Mouse (Mus musculus) gastrocnemius, postnatal 36 days (tissue): Measurements from ENCODE around the gene Trim65. TPM values are rescaled to one million over a fixed set of nuclear protein-coding genes. Genes with fewer than 3 reads are reported as not detected.

Source experiments
- DNase-seq, 2 experiments: peaks; one replicate each; pipeline ENCODE4 v3.0.0; 2022
- intact Hi-C: fragments of 180-260 bp; cut with DNase I; formaldehyde crosslinking; loops from one replicate; pipeline ENCODE4 v1.15.1; 2025
- long read RNA-seq, 2 experiments: library from polyadenylated mRNA; stranded (forward); transcript quantifications; one replicate each; pipeline ENCODE4 v2.0.0; 2021
- total RNA-seq, 2 experiments: library from RNA; stranded (reverse); gene quantifications; 2 replicates each; pipeline ENCODE4 v1.2.3; 2021

The Trim65 gene
- total RNA-seq: 1 to 10 TPM; 4.1 to 4.8 TPM
- long read RNA-seq, experiment 1: 0 reads
- long read RNA-seq, experiment 2, full-length matches to known transcripts: 2 of 2 reads
- long read RNA-seq, experiment 2, partial matches to known transcripts: 0 of 2 reads
- long read RNA-seq, experiment 2, other reads (novel, unspliced or antisense): 0 of 2 reads

DNA sequence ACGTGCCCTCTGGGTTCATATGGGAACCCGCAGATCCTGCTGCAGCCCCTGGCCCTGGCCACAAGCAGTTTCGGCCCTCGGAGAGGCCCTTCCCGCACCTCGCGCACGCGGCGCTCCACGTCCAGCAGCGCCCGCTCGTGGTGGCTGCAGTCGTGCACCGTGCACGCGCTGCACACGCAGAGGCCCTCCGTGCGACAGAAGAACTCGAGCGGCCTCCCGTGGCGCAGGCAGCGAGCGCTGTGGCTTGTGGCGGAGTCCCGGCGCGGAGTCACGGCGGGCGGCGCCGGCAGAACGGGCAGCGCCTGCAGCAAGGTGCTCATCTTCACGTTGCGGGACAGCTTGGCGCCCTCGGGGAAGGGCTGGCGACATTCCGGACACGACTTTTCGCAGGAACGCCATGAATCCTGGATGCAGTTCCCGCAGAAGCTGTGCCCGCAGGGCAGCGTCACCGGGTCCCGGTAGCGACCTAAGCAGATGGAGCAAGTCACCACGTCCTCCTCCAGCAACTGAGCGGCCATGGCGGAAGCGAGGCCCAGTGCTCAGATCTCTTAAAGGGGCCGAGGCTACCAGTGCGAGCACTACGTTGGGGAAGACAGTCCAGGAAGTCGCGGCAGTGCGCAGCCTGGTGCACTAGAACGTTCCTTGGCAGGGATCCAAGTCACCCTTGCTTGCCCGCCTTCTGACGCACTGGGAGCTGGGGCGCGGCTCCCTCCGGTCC lies at the start of gene Trim65:
TSS of gene Trim65 (minus strand) at position 641 of the 718 bp plus-strand sequence.
- intact Hi-C loops: loop anchor here (1.0 kb wide), 2 partner anchors 20 to 43 kb away; no protein-coding TSS in a partner anchor
- DNase-seq: peak; percentile 81 to 83

DNA sequence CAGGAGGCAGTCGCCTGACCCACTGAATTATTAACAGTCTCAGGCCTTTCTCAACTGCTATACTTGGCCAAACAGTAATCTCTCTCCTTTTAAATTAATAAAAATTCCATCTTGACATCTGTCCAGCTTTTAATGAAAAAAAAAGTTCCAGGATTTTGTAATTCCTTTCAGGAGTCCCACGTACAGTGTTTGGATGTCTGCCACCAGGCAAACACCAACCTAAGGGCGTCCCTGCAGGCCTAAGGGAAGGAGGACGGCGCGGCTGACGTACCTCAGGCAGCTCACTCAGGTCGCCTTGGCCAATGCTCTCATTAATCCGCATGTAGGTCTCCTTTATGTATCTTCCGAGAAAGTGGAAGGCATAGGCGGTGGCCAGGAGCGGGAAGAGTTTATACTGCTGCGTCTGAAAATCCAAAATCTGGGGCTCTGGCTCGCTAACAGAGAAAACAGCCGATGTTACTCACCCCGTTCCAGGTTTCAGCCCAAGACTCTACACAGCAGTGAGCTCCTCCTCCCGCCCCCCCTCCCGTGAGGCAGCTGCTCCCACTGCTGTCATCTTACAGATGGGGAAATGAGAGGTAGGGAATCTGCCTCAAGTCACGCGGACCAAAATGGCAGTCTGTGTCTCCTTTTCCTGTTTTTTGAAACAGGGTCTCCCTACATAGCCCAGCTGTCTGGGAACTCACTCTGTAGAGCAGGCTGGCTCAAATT lies 47.6 kb upstream of the Trim65 start:
- DNase-seq: no peak
- intact Hi-C loops: no loop called here

DNA sequence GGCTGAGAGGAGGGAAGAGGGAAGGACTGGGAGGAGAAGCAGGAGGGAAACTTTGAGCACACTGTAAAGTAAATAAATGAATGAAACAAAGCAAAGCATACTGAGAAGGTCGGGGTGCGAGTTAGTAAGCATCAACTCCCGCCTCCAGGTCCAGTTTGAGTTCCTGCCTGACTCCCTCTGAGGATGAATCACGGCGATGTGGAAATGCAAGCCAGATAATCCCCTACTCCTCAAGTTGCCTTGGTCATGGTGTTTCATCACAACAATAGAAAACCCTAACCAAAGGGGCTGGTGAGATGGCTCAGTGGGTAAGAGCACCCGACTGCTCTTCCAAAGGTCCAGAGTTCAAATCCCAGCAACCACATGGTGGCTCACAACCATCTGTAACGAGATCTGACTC lies 45.1 kb upstream of the Trim65 start:
- intact Hi-C loops: no loop called here
- no peak for DNase-seq

DNA sequence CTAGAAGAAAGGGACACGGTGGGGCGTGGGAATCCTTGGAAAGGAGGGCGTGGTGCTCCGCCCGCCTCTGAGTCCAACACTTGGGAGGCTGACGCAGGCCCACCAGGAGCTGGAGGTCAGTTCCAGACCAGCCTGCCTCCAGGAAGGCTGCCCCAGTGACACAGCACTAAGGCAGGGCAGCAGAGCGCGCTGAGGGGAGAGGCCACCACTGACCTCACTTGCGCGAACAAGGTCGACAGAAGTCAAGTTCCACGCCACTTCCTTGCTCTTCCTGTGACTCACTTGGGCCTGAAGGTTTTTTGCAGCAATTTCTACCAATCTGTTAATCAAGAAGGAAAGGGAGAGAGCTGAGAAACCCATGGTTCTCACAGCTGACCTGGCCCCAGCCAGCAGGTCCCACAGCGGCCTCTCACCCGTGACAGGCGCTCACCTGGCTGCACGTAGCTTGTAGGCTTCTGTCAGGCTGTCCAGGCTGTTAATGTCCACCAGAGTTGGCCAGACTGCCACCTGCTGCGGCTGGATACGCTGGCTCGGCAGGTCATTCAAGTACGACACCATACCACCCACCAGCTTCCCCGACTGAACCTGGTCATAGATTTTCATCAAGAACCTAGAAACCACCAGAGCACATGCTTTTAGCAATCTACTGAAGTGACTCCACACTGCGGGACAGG lies 44.0 kb upstream of the Trim65 start:
- intact Hi-C loops: no loop called here
- DNase-seq: no peak

DNA sequence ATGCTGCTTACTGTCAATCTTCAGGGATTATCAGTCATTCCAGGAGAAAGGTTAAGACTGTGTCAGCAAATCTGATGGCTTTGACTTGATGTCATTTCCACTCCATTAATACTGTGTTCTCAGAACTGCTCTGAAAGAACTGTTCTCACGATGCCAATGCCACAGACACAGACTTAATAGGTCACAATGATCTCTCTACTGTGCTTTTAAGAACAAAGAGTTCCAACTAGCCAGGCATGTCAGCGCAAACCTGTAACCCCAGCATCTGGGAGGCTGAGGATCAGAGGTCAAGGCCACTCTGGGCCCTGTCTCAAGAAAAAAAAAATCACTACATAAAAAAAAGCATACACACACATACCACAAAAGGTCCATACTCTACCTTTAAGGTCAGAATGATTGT lies 41.0 kb upstream of the Trim65 start:
- intact Hi-C loops: no loop called here
- no peak for DNase-seq

DNA sequence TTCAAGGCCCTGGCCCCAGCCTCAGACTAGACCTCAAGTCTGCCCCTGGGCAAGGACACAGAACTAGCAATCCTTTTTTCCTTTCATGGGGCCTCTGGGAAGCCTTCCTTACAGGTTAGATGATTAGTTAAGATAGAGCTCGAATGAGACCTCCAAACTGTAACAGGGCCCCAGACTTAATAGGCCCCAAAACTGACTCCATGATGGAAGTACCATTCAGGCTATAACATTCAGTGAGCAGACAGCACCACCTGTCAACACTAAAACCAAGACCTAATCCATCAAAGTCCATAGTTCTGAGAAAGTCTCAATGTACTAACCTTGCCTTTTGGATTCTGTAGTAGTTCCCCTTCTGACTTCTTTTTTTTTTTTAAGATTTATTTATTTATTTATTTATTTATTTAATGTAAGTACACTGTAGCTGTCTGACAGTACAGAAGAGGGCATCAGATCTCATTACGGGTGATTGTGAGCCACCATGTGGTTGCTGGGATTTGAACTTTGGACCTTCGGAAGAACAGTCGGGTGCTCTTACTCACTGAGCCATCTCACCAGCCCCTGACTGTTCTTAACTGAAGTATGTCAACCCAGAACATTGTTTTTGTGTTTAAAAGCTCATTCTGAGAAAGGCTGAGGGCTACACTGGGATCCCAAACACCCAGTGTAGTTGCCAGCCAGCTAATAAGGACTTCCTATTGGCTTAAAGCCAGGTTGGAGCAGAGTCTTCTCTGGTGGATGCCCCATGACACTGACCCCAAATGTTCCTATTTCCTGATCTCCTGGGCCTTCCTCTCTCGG lies 39.3 kb upstream of the Trim65 start:
- intact Hi-C loops: no loop called here

DNA sequence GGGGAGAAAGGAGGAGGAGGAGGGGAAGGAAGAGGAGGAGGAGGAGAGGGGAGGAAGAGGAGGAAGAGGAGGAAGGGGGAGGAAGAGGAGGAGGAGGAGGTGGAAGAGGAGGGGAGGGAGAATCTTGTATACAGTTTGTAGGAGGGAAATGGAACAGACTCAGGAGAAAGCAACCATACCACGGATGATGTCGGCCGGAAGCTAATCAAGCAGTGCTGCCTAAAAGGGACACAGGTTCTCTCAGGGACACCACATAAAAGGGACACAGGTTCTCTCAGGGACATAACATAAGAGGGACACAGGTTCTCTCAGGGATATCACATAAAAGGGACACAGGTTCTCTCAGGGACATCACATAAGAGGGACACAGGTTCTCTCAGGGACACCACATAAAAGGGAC lies 38.3 kb upstream of the Trim65 start:
- intact Hi-C loops: no loop called here
- no peak for DNase-seq

More for the DNA sequence above, 39.3 kb upstream of the Trim65 start:
- DNase-seq: no peak

DNA sequence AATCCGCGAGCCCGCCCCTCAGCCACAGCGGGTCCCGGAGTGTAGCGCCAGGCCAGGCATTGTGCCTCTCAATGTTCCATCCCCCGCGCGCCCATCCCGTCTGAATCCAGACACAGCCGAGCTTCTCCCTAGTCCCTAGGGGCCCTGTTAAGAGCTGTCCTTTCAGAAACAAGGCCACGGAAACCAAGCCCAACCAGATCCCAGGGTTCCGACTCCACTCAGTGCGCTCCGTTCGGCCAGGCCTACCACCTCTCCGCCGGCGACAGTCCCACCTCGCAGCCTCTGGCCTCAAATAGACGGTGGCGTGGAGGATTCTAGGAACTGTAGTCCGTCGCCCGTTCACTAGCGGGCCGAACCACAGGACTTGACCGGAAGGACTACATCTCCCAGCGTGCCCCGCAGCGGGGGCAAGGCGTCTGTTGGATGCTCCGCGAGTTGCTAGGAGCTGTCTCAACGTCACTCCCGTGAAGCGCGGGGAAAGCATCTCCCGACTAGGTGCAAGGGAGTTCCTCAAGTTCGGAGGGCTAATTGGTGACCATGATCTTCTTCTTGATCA lies 37.0 kb upstream of the Trim65 start, which contains the start of gene Fbf1:
TSS of gene Fbf1 (minus strand) at position 283 of the 556 bp plus-strand sequence.
- DNase-seq: peak; percentile 87 to 92
- intact Hi-C loops: no loop called here

DNA sequence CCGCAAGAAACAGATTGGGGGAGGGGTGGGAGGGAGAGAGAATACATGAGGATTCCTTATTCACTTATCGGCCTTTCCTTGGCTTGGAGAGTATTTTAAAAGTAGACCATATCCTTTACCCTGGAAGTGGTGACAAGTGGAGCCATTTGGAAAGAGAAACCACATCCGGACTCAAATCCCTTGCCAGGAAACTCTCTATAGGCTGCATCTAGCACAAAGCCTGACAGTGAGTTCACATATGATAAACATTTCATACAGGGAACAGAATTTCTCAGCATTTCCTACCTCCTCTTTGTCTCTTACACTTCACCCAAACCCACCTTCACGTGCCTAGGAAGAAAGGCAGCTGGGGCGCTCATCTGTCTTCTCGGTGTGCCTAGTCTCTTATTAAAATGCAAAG lies 36.3 kb upstream of the Trim65 start:
- intact Hi-C loops: no loop called here
- DNase-seq: no peak

DNA sequence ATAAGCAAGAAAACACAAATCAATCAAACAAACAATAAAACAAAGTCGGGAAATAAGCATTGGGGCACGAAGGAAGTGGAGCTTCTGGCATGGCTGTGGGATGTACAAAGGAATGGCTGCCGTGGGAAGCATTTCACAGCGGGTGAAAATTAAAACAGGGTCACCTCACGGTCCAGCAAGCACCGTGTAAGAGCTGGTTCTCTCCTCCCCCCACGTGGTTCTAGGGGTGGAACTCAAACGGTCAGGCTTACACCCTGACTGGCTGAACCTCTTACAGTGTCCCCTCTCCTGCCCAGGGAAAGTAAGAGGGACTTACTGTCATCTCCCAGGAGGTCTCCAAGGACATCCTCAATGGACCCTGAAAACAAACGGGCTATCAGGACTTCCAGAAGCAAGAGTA lies 32.1 kb upstream of the Trim65 start:
- intact Hi-C loops: no loop called here
- DNase-seq: no peak

DNA sequence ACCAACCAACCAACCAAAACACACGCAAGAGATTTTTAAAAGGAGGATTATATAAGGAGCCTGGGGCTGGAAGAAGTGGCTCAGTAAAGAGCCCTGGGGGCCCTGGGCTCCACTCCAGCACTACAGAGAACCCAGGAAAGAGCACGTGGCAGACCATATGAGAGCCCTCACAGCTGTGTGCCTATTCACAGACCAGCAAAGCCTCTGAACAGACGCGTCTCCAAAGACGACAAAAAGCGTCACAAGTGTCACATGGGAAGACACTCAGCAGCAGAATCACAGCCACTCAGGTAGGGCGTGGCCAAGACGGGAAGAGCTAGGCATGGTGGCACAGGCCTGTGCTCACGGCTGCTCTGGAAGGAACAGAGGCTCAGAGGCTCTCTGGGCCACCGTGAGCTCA lies 31.2 kb upstream of the Trim65 start:
- intact Hi-C loops: no loop called here
- DNase-seq: no peak

DNA sequence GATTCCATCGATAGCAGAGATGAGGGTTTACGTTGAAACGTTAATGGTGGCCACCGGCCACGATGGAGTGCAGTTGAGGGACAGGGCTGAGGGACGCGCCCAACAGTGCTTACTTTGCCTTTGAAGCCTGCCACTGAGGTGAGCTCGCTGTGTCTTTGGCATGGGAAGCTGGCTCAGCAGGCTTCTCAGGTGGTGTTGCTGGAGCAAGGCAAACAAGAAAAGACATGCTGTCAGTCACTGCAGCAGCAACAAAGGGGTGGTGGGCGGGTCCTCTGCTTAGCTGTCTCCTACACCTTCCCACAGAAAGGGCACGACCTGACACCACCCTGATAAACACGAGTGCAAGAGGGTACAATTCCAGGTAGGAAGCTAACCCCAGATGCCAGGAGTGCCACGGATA lies 30.4 kb upstream of the Trim65 start:
- no peak for DNase-seq
- intact Hi-C loops: no loop called here

DNA sequence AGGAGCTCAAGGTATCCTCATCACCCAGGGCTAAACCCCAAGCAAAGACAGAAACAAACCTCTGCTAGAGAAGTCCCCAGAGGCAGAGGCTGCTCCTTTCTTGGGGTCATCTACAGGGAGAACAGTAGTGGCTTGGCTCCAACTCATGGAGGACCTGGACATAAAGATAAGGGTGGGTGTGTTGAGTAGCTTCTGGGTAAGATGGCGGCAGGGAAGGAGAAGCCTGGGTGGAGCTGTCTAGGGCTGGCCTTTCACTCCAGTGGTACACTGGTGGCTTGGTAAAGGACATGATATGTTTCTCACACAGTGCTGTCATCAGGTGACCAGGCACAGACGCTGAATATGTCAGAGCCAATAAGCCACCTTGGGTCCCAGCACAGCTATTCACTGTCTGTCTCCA lies 20.0 kb upstream of the Trim65 start:
- intact Hi-C loops: no loop called here
- no peak for DNase-seq

DNA sequence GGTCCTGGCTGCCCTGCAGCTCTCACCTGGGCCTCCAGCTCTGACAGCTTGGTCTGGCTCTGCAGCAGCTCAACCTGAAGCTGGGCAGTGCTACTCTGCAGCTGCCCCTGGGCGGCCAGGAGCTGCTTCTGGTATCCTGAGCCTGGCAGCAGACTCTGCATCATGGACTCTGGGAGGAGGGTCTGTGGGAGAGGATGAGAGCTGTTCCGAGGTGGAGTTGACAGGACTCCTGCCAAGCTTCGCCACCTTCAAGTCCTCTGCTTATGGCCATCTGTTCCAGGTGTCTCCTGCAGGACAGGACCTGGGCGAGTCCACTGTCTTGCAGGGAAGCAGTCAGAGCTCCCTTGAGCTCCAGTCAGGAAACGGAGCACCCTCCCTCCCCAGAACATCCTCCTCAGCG lies 18.4 kb upstream of the Trim65 start:
- intact Hi-C loops: no loop called here
- DNase-seq: no peak

DNA sequence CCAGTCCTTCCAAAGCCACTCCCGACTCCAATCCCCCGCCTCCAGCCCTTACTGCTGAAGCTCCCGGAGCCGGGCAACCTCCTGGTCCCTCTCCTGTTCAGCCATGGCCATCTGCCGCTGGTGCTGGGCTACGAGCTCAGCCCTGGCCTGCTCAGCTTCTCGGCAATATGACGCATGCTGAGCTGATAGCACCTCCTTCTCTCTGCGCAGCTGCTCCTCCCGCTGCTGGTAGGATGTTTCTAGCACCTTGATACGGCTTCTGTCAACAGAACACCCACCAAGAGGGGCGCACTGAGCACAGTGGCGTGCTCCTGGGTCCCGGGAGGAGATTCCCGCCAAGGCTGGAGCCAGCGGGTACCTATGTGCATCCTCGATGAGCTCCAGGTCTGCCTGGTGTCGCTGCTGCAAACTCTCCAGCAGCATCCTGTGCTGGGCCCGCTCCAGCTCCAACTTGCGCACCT lies 17.9 kb upstream of the Trim65 start:
- intact Hi-C loops: no loop called here
- no peak for DNase-seq

DNA sequence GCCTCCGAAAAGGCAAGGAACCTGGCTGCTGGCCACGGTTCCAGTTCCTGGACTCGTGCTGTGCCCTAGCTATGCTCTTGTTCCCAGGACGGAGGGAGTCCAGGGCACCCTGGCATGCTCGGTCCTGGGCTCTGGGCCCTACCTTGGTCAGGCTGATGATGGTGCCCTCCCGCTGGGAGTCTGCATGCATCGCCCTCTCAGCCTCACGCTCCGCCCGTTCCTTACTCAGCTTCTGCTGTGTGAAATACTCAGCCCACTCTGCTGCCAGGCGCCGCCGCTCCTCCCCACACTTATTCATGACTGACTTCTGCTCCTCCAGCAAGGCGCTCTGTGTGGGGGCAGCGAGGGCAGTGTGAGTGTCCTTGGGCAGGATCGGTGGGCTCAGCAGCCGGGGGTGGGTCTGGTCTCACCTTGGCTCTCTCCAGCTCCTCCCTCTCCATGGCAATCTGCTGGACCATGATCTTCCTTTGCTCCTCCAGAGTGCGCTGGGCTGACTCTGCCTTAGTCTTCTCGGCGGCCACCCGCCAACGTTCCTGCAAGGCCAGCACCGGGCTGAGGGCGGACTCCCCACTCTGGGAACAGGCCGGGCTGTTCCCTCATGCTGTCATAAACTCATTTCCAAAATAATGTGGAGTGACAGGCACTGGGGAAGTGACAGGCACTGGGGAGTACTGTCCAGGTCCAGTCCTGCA lies 15.5 kb upstream of the Trim65 start:
- DNase-seq: no peak
- intact Hi-C loops: no loop called here

DNA sequence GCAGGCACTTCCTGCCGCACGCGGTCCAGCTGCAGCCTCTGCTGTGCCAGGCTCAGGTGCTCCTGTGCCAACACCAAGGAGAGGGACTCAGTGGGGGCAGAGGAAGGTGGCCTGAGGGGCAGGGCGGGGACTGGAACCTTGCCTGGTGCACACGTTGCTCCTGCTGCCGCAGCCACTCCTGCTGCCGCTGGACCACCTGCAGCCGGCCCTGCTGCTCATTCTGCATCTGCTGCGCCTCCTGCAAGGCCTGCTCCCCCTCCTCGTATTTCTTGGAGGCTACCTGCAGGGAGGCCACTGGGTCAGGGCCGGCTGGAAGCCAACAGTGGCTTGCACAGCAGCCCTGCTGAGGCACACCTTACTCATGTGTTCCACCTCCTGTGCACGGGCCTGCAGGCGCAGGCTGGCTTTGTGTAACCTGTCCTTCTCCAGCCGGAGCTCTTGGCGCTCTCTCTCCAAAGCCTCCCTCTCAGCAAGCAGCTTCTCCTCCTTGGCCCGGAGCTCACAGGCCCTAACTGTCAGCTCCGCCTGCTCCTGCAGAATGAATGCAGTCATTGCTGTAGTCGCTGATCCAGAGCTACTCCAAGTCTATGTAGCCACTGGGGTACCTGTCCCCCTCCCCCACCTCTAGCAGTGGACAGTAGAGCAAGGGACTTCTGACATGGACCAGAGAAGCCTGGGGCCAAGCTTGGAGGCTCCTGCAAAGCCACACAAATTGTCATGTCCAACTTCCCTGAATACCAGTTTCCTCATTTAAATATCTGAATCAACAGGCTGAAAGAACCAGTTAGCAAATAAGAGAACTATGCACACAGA lies 14.8 kb upstream of the Trim65 start:
- intact Hi-C loops: no loop called here

DNA sequence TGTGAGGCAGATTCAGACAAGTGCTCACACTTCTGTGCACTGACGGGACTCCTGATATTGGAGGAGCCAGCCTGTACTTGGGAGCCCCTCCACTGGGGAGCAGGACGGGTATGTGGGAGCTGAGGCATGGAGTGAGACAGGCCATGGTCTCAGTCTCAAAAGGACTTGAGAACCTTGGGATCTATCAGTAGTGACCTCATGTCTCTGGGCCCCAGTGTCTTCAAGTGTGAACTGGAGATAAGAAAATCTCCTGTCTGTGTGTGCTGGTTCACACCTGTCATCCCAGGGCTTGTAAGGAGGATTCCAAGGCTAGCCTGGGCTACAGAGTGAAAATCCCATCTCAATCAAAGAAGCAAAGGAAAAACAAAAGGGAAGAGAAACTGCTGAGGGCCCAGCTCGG lies 12.5 kb upstream of the Trim65 start:
- intact Hi-C loops: no loop called here
- no peak for DNase-seq

More for the DNA sequence above, 14.8 kb upstream of the Trim65 start:
- no peak for DNase-seq
